Mouse (Mus musculus): ENCODE measurements around the gene Lrp6. TPM values are rescaled to one million over a fixed set of nuclear protein-coding genes. Genes with fewer than 3 reads are reported as not detected.

Lrp6 gene
- polyA plus RNA-seq, 1 experiment from 2014 or later = 37.5 TPM

DNA sequence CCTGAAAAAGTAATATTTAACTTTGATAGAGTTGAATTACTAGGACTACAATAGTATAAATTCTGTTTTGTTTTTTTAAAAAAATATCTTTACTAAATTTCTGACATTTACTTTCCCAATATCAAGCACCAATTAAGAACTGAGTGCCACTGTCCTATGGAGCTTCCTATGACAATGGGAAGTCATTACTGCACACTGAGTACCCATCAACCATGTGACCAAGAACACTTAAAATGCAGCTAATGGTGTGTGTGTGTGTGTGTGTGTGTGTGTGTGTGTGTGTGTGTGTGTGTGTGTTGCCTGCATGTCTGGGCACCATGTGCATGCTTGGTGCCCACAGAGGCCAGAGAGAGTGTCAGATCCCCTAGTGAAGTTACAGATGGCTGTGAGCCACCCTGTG is 23.2 kb downstream of the Lrp6 start:
- H3K4me2 ChIP-seq = no peak overlapping the region
- H3K9ac ChIP-seq = no peak overlapping the region
- peaks cover 16% of the 10 kb centered on the region; the same call in 1 of the 2 replicates for H3K36me3 ChIP-seq
- no peaks in the 10 kb centered on the region for H3K9me3 ChIP-seq (replicated peaks)
- no peaks in the 10 kb centered on the region for H3K27me3 ChIP-seq
- peaks cover 27% of the 10 kb centered on the region for H3K4me1 ChIP-seq
- ATAC-seq (replicated peaks; ENCODE audit: low FRiP score) = no peak
- H3K27ac ChIP-seq = no peak overlapping the region
- no peak overlapping the region for H3K4me3 ChIP-seq (replicated peaks)

DNA sequence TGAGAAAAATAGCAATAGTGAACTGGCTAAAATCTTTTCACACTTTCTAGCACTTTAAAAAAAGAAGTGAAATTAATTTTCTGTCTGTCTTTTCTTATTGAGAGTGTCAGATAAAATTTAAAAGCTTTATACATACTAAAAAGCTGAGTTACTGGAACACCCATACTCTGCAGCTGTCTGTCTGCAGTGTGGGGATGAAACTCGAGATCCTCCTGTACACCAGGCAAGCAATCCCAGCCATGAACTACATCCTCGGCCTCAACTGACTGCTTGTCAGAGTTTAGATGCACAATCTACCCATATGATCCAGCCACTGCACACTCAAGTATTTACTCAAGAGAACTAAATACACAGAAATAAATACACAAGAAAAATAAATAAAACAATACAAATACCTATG is 24.4 kb downstream of the Lrp6 start:
- Histone ChIP-seq H3K9ac (no peak overlapping the region), H3K4me1 (peaks cover 28% of the 10 kb centered on the region), H3K36me3 (peaks cover 16% of the 10 kb centered on the region; the same call in 1 of the 2 replicates), H3K27ac (no peak overlapping the region), H3K9me3 (replicated peaks) (no peaks in the 10 kb centered on the region), H3K4me3 (replicated peaks) (no peak overlapping the region), H3K27me3 (no peaks in the 10 kb centered on the region), H3K4me2 (no peak overlapping the region)
- ATAC-seq (replicated peaks; ENCODE audit: low FRiP score) = no peak
- WGBS = 55% methylated on average over 2 of the region's 2 CpGs

DNA sequence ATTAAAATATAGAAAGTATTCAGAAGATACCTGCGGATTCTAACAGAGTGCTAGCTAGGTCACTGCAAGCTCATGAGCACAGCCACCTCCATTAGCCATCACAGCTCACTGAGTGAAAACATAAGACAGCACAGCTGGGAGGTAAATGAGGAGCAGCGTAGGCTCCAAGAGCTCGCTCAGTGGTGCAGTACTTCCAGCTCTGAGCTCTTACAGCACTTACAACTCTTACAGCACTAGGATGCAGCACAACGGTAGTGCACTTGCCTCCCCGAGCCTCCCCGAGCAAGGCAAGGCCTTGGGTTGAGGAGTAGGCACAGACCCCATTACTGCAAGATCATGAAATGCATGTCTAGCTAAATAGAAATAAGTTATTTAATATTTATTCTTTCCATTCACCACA is 26.6 kb downstream of the Lrp6 start:
- Histone ChIP-seq H3K9me3 (replicated peaks) (no peaks in the 10 kb centered on the region), H3K4me3 (replicated peaks) (no peak overlapping the region), H3K36me3 (peaks cover 16% of the 10 kb centered on the region; the same call in 1 of the 2 replicates), H3K9ac (no peak overlapping the region), H3K27ac (no peak overlapping the region), H3K27me3 (no peaks in the 10 kb centered on the region), H3K4me2 (no peak overlapping the region), H3K4me1 (peaks cover 25% of the 10 kb centered on the region)
- WGBS = 69% methylated on average over 6 of the region's 6 CpGs
- ATAC-seq (replicated peaks; ENCODE audit: low FRiP score) = no peak; the same call in 1 of the 2 replicates

DNA sequence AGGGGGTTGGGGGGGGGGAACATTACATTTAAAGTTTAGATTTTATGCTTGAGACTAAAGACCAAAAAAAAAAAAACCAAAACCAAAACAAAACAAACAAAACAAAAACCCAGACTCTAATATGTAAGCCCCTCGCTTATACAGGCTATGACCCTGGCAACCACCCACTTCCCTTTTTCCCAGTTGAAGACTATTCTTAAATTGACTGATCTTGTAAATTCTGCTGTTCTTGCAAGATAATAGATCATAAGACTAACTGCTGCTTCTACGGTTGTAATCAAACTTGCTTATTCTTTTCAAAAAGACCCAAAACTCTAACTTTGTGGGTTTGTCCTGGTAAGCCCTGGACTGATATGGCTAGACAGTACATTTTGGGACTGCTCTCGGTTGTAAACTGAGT is 27.3 kb downstream of the Lrp6 start:
- no peak overlapping the region for H3K4me2 ChIP-seq
- 85% methylated on average over 3 of the region's 3 CpGs for WGBS
- H3K4me1 ChIP-seq = peaks cover 27% of the 10 kb centered on the region
- no peaks in the 10 kb centered on the region for H3K9me3 ChIP-seq (replicated peaks)
- H3K9ac ChIP-seq = no peak overlapping the region
- no peak for ATAC-seq (replicated peaks; ENCODE audit: low FRiP score)
- H3K4me3 ChIP-seq (replicated peaks) = no peak overlapping the region
- H3K27ac ChIP-seq = no peak overlapping the region
- no peaks in the 10 kb centered on the region for H3K27me3 ChIP-seq
- H3K36me3 ChIP-seq = peaks cover 16% of the 10 kb centered on the region; the same call in 1 of the 2 replicates

DNA sequence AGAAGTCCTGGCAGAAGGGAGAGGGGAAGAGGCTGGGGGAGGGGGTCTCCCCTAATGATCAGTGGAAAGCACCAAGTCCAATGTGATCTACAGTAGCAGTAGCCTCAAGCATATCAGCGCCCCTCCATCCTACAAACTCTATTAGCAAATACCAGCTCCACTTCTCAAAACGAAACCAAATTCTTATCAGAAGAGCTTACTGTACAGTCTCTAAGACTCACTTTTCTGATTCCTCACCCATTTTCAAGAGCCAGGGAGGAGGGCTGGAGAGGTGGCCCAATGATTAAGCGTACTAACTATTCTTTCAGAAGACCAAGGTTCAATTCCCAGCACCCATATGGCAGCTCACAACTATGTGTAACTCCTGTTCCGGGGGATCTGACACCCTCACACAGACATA is 28.0 kb downstream of the Lrp6 start:
- no peak for ATAC-seq (replicated peaks; ENCODE audit: low FRiP score)
- Histone ChIP-seq H3K27ac (no peak overlapping the region), H3K9me3 (replicated peaks) (no peaks in the 10 kb centered on the region), H3K27me3 (no peaks in the 10 kb centered on the region), H3K4me1 (peaks cover 26% of the 10 kb centered on the region), H3K4me2 (no peak overlapping the region), H3K9ac (no peak overlapping the region), H3K36me3 (peaks cover 16% of the 10 kb centered on the region; the same call in 1 of the 2 replicates), H3K4me3 (replicated peaks) (no peak overlapping the region)
- 87% methylated on average over 4 of the region's 4 CpGs for WGBS

DNA sequence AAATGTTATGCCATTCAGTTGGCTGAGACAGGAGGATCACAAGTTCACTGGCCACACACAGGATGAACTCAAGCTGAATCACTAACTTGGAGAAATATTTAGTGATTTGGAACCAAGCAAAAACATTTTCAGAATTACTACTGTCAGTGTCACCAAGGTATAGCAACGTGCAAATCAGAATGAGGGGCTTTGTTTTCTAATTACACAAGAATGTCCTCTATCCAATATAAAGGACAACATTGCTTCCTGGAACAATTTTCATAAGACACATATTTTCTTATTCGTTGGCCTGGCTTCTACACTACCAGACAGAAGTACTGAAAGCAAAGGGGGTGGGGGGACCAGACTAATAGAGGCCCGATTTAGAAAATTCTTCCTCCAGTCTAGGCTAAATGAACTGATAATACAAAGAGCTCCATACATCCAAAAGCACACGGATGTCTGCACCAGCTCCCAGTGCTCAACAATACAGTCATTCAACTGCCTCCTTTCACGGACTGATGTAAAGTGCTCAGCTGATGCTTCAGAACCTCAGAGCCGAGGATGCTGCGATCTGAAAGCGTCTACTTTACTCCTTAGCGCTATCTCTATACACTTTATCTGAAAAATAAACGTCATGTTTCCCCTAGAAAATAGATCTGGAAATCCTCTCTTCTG is 29.2 kb downstream of the Lrp6 start:
- H3K9me3 ChIP-seq (replicated peaks) = no peaks in the 10 kb centered on the region
- ATAC-seq (replicated peaks; ENCODE audit: low FRiP score) = no peak
- peaks cover 29% of the 10 kb centered on the region for H3K4me1 ChIP-seq
- no peak overlapping the region for H3K4me3 ChIP-seq (replicated peaks)
- H3K36me3 ChIP-seq = peaks cover 16% of the 10 kb centered on the region; the same call in 1 of the 2 replicates
- no peak overlapping the region for H3K9ac ChIP-seq
- no peaks in the 10 kb centered on the region for H3K27me3 ChIP-seq
- WGBS = 80% methylated on average over 10 of the region's 10 CpGs
- H3K27ac ChIP-seq = no peak overlapping the region
- H3K4me2 ChIP-seq = no peak overlapping the region

DNA sequence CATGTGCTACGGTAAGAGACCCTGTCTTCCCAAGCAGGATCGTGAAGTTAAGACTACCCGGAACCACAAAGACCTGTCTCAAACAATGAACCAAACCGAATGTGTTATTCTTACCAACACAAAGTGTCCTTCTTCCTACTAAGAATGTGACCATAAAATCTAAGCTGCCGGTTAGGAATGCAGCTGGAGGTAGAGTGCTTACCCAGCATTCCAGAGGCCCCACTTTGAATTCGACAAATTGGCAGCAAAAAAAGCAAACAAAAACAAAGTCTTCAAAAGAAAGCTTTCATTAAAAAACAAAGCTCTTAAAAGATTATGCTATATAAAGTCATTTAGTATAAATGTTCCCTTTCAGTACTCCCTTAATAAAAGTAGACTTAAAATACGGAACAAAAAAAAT is 31.6 kb downstream of the Lrp6 start:
- no peaks in the 10 kb centered on the region for H3K9me3 ChIP-seq (replicated peaks)
- peak overlapping the region; percentile 61 for H3K27ac ChIP-seq
- H3K4me3 ChIP-seq (replicated peaks) = no peak overlapping the region
- H3K4me2 ChIP-seq = no peak overlapping the region
- WGBS = 42% methylated on average over 7 of the region's 7 CpGs
- no peak overlapping the region for H3K9ac ChIP-seq
- no peaks in the 10 kb centered on the region for H3K27me3 ChIP-seq
- H3K4me1 ChIP-seq = peaks cover 27% of the 10 kb centered on the region
- ATAC-seq (replicated peaks; ENCODE audit: low FRiP score) = peak; percentile 61; the same call in 1 of the 2 replicates
- H3K36me3 ChIP-seq = peaks cover 12% of the 10 kb centered on the region

DNA sequence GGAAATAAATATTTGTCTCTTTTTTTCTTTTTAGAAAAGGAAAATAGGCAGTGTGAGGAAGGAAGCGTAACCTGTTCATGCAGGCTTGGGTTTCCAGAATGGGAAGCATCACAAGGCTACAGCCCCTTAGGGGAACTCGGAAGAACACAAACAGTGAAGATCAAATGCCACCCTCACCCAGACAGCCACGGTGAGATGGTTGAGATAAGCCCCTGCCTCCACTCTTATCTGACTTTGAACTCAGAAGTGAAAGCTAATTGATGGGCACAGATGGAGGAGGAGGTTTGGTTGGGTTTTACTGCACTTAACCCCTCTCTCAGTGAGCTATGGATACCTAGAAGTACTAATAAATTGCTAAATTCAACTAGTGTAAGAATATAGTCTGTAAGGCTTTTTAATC is 33.7 kb downstream of the Lrp6 start:
- H3K9ac ChIP-seq = no peak overlapping the region
- H3K36me3 ChIP-seq = peaks cover 9% of the 10 kb centered on the region
- peaks cover 33% of the 10 kb centered on the region for H3K4me1 ChIP-seq
- ATAC-seq (replicated peaks; ENCODE audit: low FRiP score) = no peak
- no peaks in the 10 kb centered on the region for H3K27me3 ChIP-seq
- WGBS = 41% methylated on average over 3 of the region's 3 CpGs
- no peak overlapping the region for H3K4me3 ChIP-seq (replicated peaks)
- H3K4me2 ChIP-seq = no peak overlapping the region
- no peak overlapping the region for H3K27ac ChIP-seq
- no peaks in the 10 kb centered on the region for H3K9me3 ChIP-seq (replicated peaks)

DNA sequence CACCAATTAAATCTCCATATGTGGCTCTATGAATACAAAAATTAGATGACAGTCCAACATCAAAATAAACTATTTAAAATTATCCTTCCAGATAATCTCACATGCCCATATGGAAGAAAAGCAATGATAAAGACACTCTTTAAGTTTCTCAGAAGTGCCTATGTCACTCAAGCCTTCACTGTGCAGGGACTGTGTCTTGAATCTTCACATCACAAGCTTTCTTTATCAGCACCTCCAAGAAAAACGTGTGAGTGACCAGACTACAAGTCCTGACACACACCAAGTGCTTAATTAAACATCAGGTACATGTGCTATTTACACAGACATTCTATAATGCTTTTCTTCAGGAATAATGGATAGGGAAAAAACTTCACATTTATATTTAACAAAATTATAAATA is 34.8 kb downstream of the Lrp6 start:
- Histone ChIP-seq H3K4me1 (peaks cover 44% of the 10 kb centered on the region), H3K9ac (no peak overlapping the region), H3K36me3 (peaks cover 9% of the 10 kb centered on the region), H3K9me3 (replicated peaks) (no peaks in the 10 kb centered on the region), H3K27me3 (no peaks in the 10 kb centered on the region), H3K4me2 (no peak overlapping the region), H3K27ac (no peak overlapping the region), H3K4me3 (replicated peaks) (no peak overlapping the region)
- ATAC-seq (replicated peaks; ENCODE audit: low FRiP score) = no peak
- 58% methylated on average over 1 of the region's 1 CpGs for WGBS

DNA sequence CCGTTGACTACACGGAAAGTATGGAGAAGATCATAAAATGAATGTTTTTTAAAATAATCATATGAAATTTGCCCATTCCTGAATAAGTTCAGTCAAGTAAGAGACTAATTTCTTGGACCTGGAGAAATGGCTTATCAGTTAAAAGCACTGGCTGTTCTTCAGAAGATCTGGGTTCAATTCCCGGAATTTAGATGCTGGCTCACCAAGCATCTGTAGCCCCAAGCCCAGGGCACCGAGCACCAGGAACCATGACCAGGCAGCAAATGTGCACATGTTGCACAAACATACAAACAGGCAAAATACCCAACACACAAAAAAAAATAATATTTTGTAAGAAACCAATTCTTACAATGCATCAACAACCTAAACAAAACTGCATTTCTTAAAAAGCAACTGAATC is 37.4 kb downstream of the Lrp6 start:
- WGBS = 86% methylated on average over 4 of the region's 4 CpGs

DNA sequence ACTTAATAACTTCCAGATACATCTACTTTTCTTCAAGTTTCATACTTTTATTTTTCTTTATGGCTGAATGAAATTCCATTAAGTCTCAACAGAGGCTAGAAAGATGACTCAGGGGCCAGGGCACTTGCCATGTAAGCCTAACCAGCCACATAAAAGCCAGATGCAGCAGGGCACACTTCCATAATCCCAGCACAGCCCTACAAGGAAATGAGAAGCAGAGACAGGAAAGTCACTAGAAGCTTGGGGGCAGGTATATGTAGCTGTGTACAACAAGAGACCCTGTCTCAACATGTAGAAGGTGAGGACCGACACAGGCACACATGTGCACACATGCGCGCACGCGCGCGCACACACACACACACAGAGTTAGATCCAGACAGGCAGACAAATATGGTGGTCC is 38.4 kb downstream of the Lrp6 start:
- no peak overlapping the region for H3K4me2 ChIP-seq
- H3K9ac ChIP-seq = no peak overlapping the region
- WGBS = 96% methylated on average over 7 of the region's 7 CpGs
- peak overlapping the region; percentile 67 for H3K27ac ChIP-seq
- peaks cover 9% of the 10 kb centered on the region for H3K36me3 ChIP-seq
- no peak for ATAC-seq (replicated peaks; ENCODE audit: low FRiP score)
- H3K27me3 ChIP-seq = no peaks in the 10 kb centered on the region
- peaks cover 50% of the 10 kb centered on the region for H3K4me1 ChIP-seq
- H3K4me3 ChIP-seq (replicated peaks) = no peak overlapping the region
- no peaks in the 10 kb centered on the region for H3K9me3 ChIP-seq (replicated peaks)

More for the DNA sequence above, 37.4 kb downstream of the Lrp6 start:
- Histone ChIP-seq H3K9me3 (replicated peaks) (no peaks in the 10 kb centered on the region), H3K4me3 (replicated peaks) (no peak overlapping the region), H3K4me2 (no peak overlapping the region), H3K27ac (no peak overlapping the region), H3K4me1 (peaks cover 45% of the 10 kb centered on the region), H3K9ac (no peak overlapping the region), H3K27me3 (no peaks in the 10 kb centered on the region), H3K36me3 (peaks cover 9% of the 10 kb centered on the region)
- ATAC-seq (replicated peaks; ENCODE audit: low FRiP score) = no peak

DNA sequence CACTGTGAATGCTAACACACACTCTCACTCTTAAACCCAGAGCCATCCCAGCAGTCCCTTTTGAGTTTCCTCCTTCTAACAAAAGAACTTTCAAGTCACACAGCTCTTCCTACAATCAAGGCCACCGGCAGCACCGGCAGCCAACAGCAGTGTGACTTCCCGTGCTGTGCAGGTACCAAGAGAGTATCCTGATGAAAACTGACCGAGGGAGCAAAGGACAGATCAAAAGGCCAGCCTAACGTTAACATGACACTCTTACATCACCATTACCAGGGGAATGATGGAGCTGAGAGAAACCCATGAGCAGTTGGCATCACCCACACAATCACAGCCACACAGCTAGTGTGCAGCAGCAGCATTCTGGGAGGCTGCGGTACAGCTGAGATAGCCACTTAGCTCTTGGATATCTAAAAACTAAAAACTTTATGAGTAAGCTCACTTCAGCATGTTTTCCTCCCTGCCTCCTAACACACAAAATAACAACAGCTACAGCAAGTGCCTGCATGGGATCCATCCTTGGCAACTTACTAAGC is 39.1 kb downstream of the Lrp6 start:
- H3K36me3 ChIP-seq = peaks cover 9% of the 10 kb centered on the region
- peaks cover 45% of the 10 kb centered on the region for H3K4me1 ChIP-seq
- no peaks in the 10 kb centered on the region for H3K9me3 ChIP-seq (replicated peaks)
- H3K27ac ChIP-seq = peak overlapping the region; percentile 67
- H3K9ac ChIP-seq = no peak overlapping the region
- H3K27me3 ChIP-seq = no peaks in the 10 kb centered on the region
- no peak overlapping the region for H3K4me3 ChIP-seq (replicated peaks)
- 25% methylated on average over 6 of the region's 6 CpGs for WGBS
- 0 out of 2 replicates have a peak overlapping the region, but pooled peaks have one; percentile 3 for H3K4me2 ChIP-seq
- peak; percentile 14; the same call in 1 of the 2 replicates for ATAC-seq (replicated peaks; ENCODE audit: low FRiP score)

Data from kidney, embryonic 15.5 days (tissue).